Mouse (Mus musculus): ENCODE measurements around the gene Rchy1. TPM values are rescaled to one million over a fixed set of nuclear protein-coding genes. Genes with fewer than 3 reads are reported as not detected.

Rchy1 gene
- total and polyA plus RNA-seq, 3 experiments, result 28.2 to 34.1 (median 32.4) TPM

- Histone ChIP-seq H3K27me3 (replicated peaks) (no peaks in the 10 kb centered on the region), H3K9me3 (replicated peaks; ENCODE audit: low read length) (no peaks in the 10 kb centered on the region), H3K4me1 (ENCODE audit: control insufficient read depth in 1 of 2, insufficient read depth in 2 of 2) (peaks cover 7 to 34% of the 10 kb centered on the region in 2 experiments; a peak in 3 of 4 replicates), H3K4me2 (ENCODE audit: insufficient read depth, low read depth, poor library complexity, severe bottlenecking) (peak overlapping the region; percentile 88; the same call in 1 of the 2 replicates), H3K36me3 (replicated peaks in 1 of 2; ENCODE audit: control insufficient read depth in 1 of 2, insufficient read depth in 1 of 2, low read length in 1 of 2) (peaks cover 9 to 20% of the 10 kb centered on the region in 2 experiments), H3K27ac (ENCODE audit: insufficient read depth, low read depth) (peak overlapping the region; percentile 99), H3K4me3 (replicated peaks in 1 of 3; ENCODE audit: low read depth in 2 of 3, low read length in 2 of 3, poor library complexity in 1 of 3) (peak overlapping the region; percentile 68 to 99 (median 97)), H3K9ac (ENCODE audit: insufficient read depth, low read depth) (peak overlapping the region; percentile 91), H3K79me2 (replicated peaks; ENCODE audit: control insufficient read depth, extremely low read depth, insufficient read depth, poor library complexity, severe bottlenecking) (peaks cover 17% of the 10 kb centered on the region)
- TF ChIP-seq BHLHE40 (IDR thresholded peaks at IDR 0.05; ENCODE audit: low read depth, low read length), result peak; percentile 90
- TF ChIP-seq ZMIZ1 (IDR thresholded peaks at IDR 0.05; ENCODE audit: low read depth, low read length), result no peak
- peak; percentile 85 for TF ChIP-seq TBP (conservative IDR thresholded peaks at IDR 0.05; ENCODE audit: low read depth, low read length)
- peak; percentile 92 for TF ChIP-seq EP300 (IDR thresholded peaks at IDR 0.05; ENCODE audit: low read length)
- TF ChIP-seq SIN3A (IDR thresholded peaks at IDR 0.05; ENCODE audit: low read length), result peak; percentile 90
- peak; percentile 90 for TF ChIP-seq ETS1 (conservative IDR thresholded peaks at IDR 0.05; ENCODE audit: low read depth, low read length)
- peak; percentile 76; the same call in 1 of the 2 replicates for TF ChIP-seq MEF2A (IDR thresholded peaks at IDR 0.05; ENCODE audit: borderline replicate concordance, low read depth, low read length)
- TF ChIP-seq ZNF384 (IDR thresholded peaks at IDR 0.05; ENCODE audit: low read depth, low read length), result peak; percentile 53; the same call in 1 of the 2 replicates
- TF ChIP-seq PAX5 (IDR thresholded peaks at IDR 0.05; ENCODE audit: low read length), result no peak
- peak; percentile 3; the same call in 1 of the 2 replicates for TF ChIP-seq MXI1 (IDR thresholded peaks at IDR 0.05; ENCODE audit: low read depth, low read length)
- no peak for TF ChIP-seq NELFE (IDR thresholded peaks at IDR 0.05; ENCODE audit: low read depth, low read length)
- TF ChIP-seq MAFK (IDR thresholded peaks at IDR 0.05; ENCODE audit: insufficient replicate concordance, low read length), result 0 out of 2 replicates have a peak, but pooled peaks have one; percentile 30
- peak; percentile 97 for TF ChIP-seq IRF4 (IDR thresholded peaks at IDR 0.05; ENCODE audit: low read depth, low read length)
- DNase-seq (ENCODE audit: extremely low read depth), result peak; percentile 94
- dilution Hi-C loops (cut with MboI; ENCODE audit: extremely low pct_ligation_motif_present, extremely low pct_unique_long_range_greater_than_20kb, low sequenced_read_pairs), result no loop called here
- in situ Hi-C loops (cut with MboI; ENCODE audit: low pct_ligation_motif_present, low pct_unique_long_range_greater_than_20kb, low sequenced_read_pairs), result no loop called here
Observed at GRCm38 (mm10) chr5:91962259-91962638, 619 bp downstream of the Rchy1 start.

- in situ Hi-C loops (cut with MboI; ENCODE audit: low pct_ligation_motif_present, low pct_unique_long_range_greater_than_20kb, low sequenced_read_pairs), result no loop called here
- TF ChIP-seq BHLHE40 (IDR thresholded peaks at IDR 0.05; ENCODE audit: low read depth, low read length) (peak; percentile 94), CTCF (conservative IDR thresholded peaks at IDR 0.05 in 1 of 2, IDR thresholded peaks at IDR 0.05 in 1 of 2; ENCODE audit: low read depth in 2 of 2, low read length in 2 of 2) (no peak), TBP (conservative IDR thresholded peaks at IDR 0.05; ENCODE audit: low read depth, low read length) (peak; percentile 83), MAX (IDR thresholded peaks at IDR 0.05; ENCODE audit: low read length) (peak; percentile 83), JUND (conservative IDR thresholded peaks at IDR 0.05; ENCODE audit: low read depth, low read length) (peak; percentile 63), MAZ (IDR thresholded peaks at IDR 0.05; ENCODE audit: low read depth, low read length) (no peak), USF1 (IDR thresholded peaks at IDR 0.05; ENCODE audit: low read depth, low read length) (peak; percentile 45), SMC3 (IDR thresholded peaks at IDR 0.05; ENCODE audit: low read depth, low read length) (no peak), MEF2A (IDR thresholded peaks at IDR 0.05; ENCODE audit: borderline replicate concordance, low read depth, low read length) (peak; percentile 86), MAFK (IDR thresholded peaks at IDR 0.05; ENCODE audit: insufficient replicate concordance, low read length) (no peak), RCOR1 (conservative IDR thresholded peaks at IDR 0.05; ENCODE audit: low read depth, low read length) (no peak), ETS1 (conservative IDR thresholded peaks at IDR 0.05; ENCODE audit: low read depth, low read length) (peak; percentile 81), KAT2A (IDR thresholded peaks at IDR 0.05; ENCODE audit: insufficient replicate concordance, low read length) (no peak), POLR2A (IDR thresholded peaks at IDR 0.05; ENCODE audit: low read depth, low read length) (no peak), EP300 (IDR thresholded peaks at IDR 0.05; ENCODE audit: low read length) (peak; percentile 67), SIN3A (IDR thresholded peaks at IDR 0.05; ENCODE audit: low read length) (no peak), NELFE (IDR thresholded peaks at IDR 0.05; ENCODE audit: low read depth, low read length) (no peak), PAX5 (IDR thresholded peaks at IDR 0.05; ENCODE audit: low read length) (no peak), ZMIZ1 (IDR thresholded peaks at IDR 0.05; ENCODE audit: low read depth, low read length) (no peak), HCFC1 (IDR thresholded peaks at IDR 0.05; ENCODE audit: low read depth, low read length) (no peak), NRF1 (IDR thresholded peaks at IDR 0.05; ENCODE audit: low read depth, low read length) (no peak), IRF4 (IDR thresholded peaks at IDR 0.05; ENCODE audit: low read depth, low read length) (peak; percentile 74; the same call in 1 of the 2 replicates), ELF1 (IDR thresholded peaks at IDR 0.05; ENCODE audit: low read depth, low read length) (no peak), ZC3H11A (IDR thresholded peaks at IDR 0.05; ENCODE audit: low read depth, low read length) (no peak), ZKSCAN1 (IDR thresholded peaks at IDR 0.05; ENCODE audit: borderline replicate concordance, low read depth, low read length) (no peak), MXI1 (IDR thresholded peaks at IDR 0.05; ENCODE audit: low read depth, low read length) (peak; percentile 79; the same call in 1 of the 2 replicates), CHD1 (IDR thresholded peaks at IDR 0.05; ENCODE audit: low read depth, low read length) (no peak), UBTF (IDR thresholded peaks at IDR 0.05; ENCODE audit: low read depth, low read length) (no peak), USF2 (conservative IDR thresholded peaks at IDR 0.05; ENCODE audit: low read depth, low read length) (peak; percentile 42; the same call in 1 of the 2 replicates)
Observed at GRCm38 (mm10) chr5:91961370-91961769, 1.5 kb downstream of the Rchy1 start.

More at GRCm38 (mm10) chr5:91961370-91961769, 1.5 kb downstream of the Rchy1 start:
- peak; percentile 89 for DNase-seq (ENCODE audit: extremely low read depth)
- H3K79me2 ChIP-seq (replicated peaks; ENCODE audit: control insufficient read depth, extremely low read depth, insufficient read depth, poor library complexity, severe bottlenecking), result peaks cover 17% of the 10 kb centered on the region
- peak overlapping the region; percentile 68 to 99 (median 97) for H3K4me3 ChIP-seq (replicated peaks in 1 of 3; ENCODE audit: low read depth in 2 of 3, low read length in 2 of 3, poor library complexity in 1 of 3)
- no peaks in the 10 kb centered on the region for H3K9me3 ChIP-seq (replicated peaks; ENCODE audit: low read length)
- peak overlapping the region; percentile 63; the same call in 1 of the 2 replicates for H3K27ac ChIP-seq (ENCODE audit: insufficient read depth, low read depth)
- H3K4me2 ChIP-seq (ENCODE audit: insufficient read depth, low read depth, poor library complexity, severe bottlenecking), result peak overlapping the region; percentile 88
- dilution Hi-C loops (cut with MboI; ENCODE audit: extremely low pct_ligation_motif_present, extremely low pct_unique_long_range_greater_than_20kb, low sequenced_read_pairs), result no loop called here
- peaks cover 14 to 23% of the 10 kb centered on the region in 2 experiments for H3K36me3 ChIP-seq (replicated peaks in 1 of 2; ENCODE audit: control insufficient read depth in 1 of 2, insufficient read depth in 1 of 2, low read length in 1 of 2)
- peaks cover 7 to 37% of the 10 kb centered on the region in 2 experiments; a peak in 3 of 4 replicates for H3K4me1 ChIP-seq (ENCODE audit: control insufficient read depth in 1 of 2, insufficient read depth in 2 of 2)
- H3K9ac ChIP-seq (ENCODE audit: insufficient read depth, low read depth), result peak overlapping the region; percentile 91
- no peaks in the 10 kb centered on the region for H3K27me3 ChIP-seq (replicated peaks)
